Mouse (Mus musculus): ENCODE measurements around the gene Gk5. TPM values are rescaled to one million over a fixed set of nuclear protein-coding genes. Genes with fewer than 3 reads are reported as not detected.
"Not testable (repeated sequence)": the region's sequence is repeated elsewhere in the genome, so short reads cannot be mapped to it uniquely, and the experiment has no call there.

Gene Gk5
- polyA plus RNA-seq, 3 experiments from 2014 or later: 0.49 to 0.87 (median 0.86) TPM

GRCm38 (mm10) chr9:96144883-96145282, 25.7 kb downstream of the Gk5 start:
- no peak for ATAC-seq

GRCm38 (mm10) chr9:96152801-96153200, 33.6 kb downstream of the Gk5 start:
- no peak for ATAC-seq

GRCm38 (mm10) chr9:96158431-96158830, 39.3 kb downstream of the Gk5 start:
- ATAC-seq: no peak

- no peak for ATAC-seq
Measured at GRCm38 (mm10) chr9:96159047-96159446, 39.9 kb downstream of the Gk5 start.

GRCm38 (mm10) chr9:96160767-96161166, 41.6 kb downstream of the Gk5 start:
- no peak for ATAC-seq

GRCm38 (mm10) chr9:96162421-96162820, 43.3 kb downstream of the Gk5 start:
- no peak for ATAC-seq

GRCm38 (mm10) chr9:96163443-96163842, 44.3 kb downstream of the Gk5 start:
- ATAC-seq: no peak

- ATAC-seq: not testable (repeated sequence)
Measured at GRCm38 (mm10) chr9:96163983-96164382, 44.8 kb downstream of the Gk5 start.

- peak; percentile 72 for ATAC-seq
Measured at GRCm38 (mm10) chr9:96167168-96167585, 48.0 kb downstream of the Gk5 start.

GRCm38 (mm10) chr9:96170600-96170999, 51.4 kb downstream of the Gk5 start:
- no peak for ATAC-seq

GRCm38 (mm10) chr9:96184909-96185308, 65.7 kb downstream of the Gk5 start:
- ATAC-seq: no peak

- ATAC-seq: no peak
Measured at GRCm38 (mm10) chr9:96186701-96187100, 67.5 kb downstream of the Gk5 start.

- ATAC-seq: peak; percentile 91
Measured at GRCm38 (mm10) chr9:96195885-96196622, 76.9 kb downstream of the Gk5 start, which contains the start of gene Tfdp2. TSS of gene Tfdp2 (plus strand) at chr9:96196275.

- ATAC-seq: peak; percentile 52
Measured at GRCm38 (mm10) chr9:96196636-96197181, 77.5 kb downstream of the Gk5 start.

GRCm38 (mm10) chr9:96197806-96198205, 78.6 kb downstream of the Gk5 start:
- no peak for ATAC-seq

GRCm38 (mm10) chr9:96203663-96204062, 84.5 kb downstream of the Gk5 start:
- ATAC-seq: no peak

GRCm38 (mm10) chr9:96207428-96207827, 88.3 kb downstream of the Gk5 start:
- ATAC-seq: no peak

- ATAC-seq: no peak
Measured at GRCm38 (mm10) chr9:96213036-96213645, 94.0 kb downstream of the Gk5 start.

GRCm38 (mm10) chr9:96214171-96214570, 95.0 kb downstream of the Gk5 start:
- no peak for ATAC-seq

GRCm38 (mm10) chr9:96217299-96217698, 98.1 kb downstream of the Gk5 start:
- ATAC-seq: no peak

- ATAC-seq: no peak
Measured at GRCm38 (mm10) chr9:96217799-96218198, 98.6 kb downstream of the Gk5 start.

- ATAC-seq: no peak
Measured at GRCm38 (mm10) chr9:96219114-96219669, 100.0 kb downstream of the Gk5 start.

- ATAC-seq: no peak
Measured at GRCm38 (mm10) chr9:96220419-96220818, 101.3 kb downstream of the Gk5 start.

GRCm38 (mm10) chr9:96223302-96223701, 104.1 kb downstream of the Gk5 start:
- no peak for ATAC-seq

Measured in inflammation-experienced regulatory T-cells, adult 6 months (primary cell).